Mouse (Mus musculus): ENCODE measurements at regions not wholly inside any gene's neighbourhood (a gene's known extent, or its start where the extent isn't known, plus 50 kb on each side); places are given as distances from the start of the nearest gene placed in this dataset.

DNA sequence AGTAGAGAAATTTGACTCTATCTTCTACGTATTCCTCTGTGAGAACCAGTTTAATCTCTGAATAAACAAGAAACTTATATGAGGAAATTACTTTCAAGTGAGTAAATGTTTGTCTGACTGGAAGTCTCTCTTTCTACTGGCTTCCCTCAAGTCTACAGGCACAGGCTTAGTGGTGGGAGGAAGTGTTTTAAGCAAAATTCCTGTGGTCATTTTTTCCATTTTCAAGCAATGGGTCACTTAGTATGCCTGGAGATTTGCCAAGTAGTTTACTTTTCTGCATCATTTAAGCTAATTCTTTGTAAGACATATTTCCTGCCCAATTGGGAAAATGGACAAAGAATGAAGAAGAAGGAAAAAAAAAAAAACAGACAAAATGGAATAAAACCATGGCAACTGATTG, 632.9 kb downstream of the Slc22a22 start:
- TF ChIP-seq CHD1 (IDR thresholded peaks at IDR 0.05; ENCODE audit: low read depth, low read length) (no peak), KAT2A (IDR thresholded peaks at IDR 0.05; ENCODE audit: insufficient replicate concordance, low read length) (no peak), MEF2A (IDR thresholded peaks at IDR 0.05; ENCODE audit: borderline replicate concordance, low read depth, low read length) (no peak), ZMIZ1 (IDR thresholded peaks at IDR 0.05; ENCODE audit: low read depth, low read length) (no peak), MYC (IDR thresholded peaks at IDR 0.05; ENCODE audit: low read depth, low read length) (no peak)
- Histone ChIP-seq H3K9ac (ENCODE audit: insufficient read depth, low read depth) (no peak overlapping the region), H3K9me3 (replicated peaks; ENCODE audit: low read length) (no peaks in the 10 kb centered on the region), H3K27ac (ENCODE audit: insufficient read depth, low read depth) (no peak overlapping the region), H3K4me2 (ENCODE audit: insufficient read depth, low read depth, poor library complexity, severe bottlenecking) (no peak overlapping the region), H3K36me3 (replicated peaks in 1 of 2; ENCODE audit: control insufficient read depth in 1 of 2, insufficient read depth in 1 of 2, low read length in 1 of 2) (no peaks in the 10 kb centered on the region), H3K4me1 (ENCODE audit: control insufficient read depth in 1 of 2, insufficient read depth in 2 of 2) (no peaks in the 10 kb centered on the region), H3K27me3 (replicated peaks) (no peaks in the 10 kb centered on the region), H3K79me2 (replicated peaks; ENCODE audit: control insufficient read depth, extremely low read depth, insufficient read depth, poor library complexity, severe bottlenecking) (no peaks in the 10 kb centered on the region), H3K4me3 (replicated peaks in 1 of 3; ENCODE audit: low read depth in 2 of 3, low read length in 2 of 3, poor library complexity in 1 of 3) (no peak overlapping the region)
- in situ Hi-C loops (cut with MboI; ENCODE audit: low pct_ligation_motif_present, low pct_unique_long_range_greater_than_20kb, low sequenced_read_pairs): no loop called here
- dilution Hi-C loops (cut with MboI; ENCODE audit: extremely low pct_ligation_motif_present, extremely low pct_unique_long_range_greater_than_20kb, low sequenced_read_pairs): no loop called here
- DNase-seq (ENCODE audit: extremely low read depth): no peak

GRCm38 (mm10) chr15:56841516-56841915, 635.9 kb downstream of the Slc22a22 start:
- Histone ChIP-seq H3K36me3 (replicated peaks in 1 of 2; ENCODE audit: control insufficient read depth in 1 of 2, insufficient read depth in 1 of 2, low read length in 1 of 2) (no peaks in the 10 kb centered on the region), H3K4me1 (ENCODE audit: control insufficient read depth in 1 of 2, insufficient read depth in 2 of 2) (no peaks in the 10 kb centered on the region), H3K27ac (ENCODE audit: insufficient read depth, low read depth) (no peak overlapping the region), H3K27me3 (replicated peaks) (no peaks in the 10 kb centered on the region), H3K79me2 (replicated peaks; ENCODE audit: control insufficient read depth, extremely low read depth, insufficient read depth, poor library complexity, severe bottlenecking) (no peaks in the 10 kb centered on the region), H3K4me3 (replicated peaks in 1 of 3; ENCODE audit: low read depth in 2 of 3, low read length in 2 of 3, poor library complexity in 1 of 3) (no peak overlapping the region), H3K9ac (ENCODE audit: insufficient read depth, low read depth) (no peak overlapping the region), H3K9me3 (replicated peaks; ENCODE audit: low read length) (no peaks in the 10 kb centered on the region), H3K4me2 (ENCODE audit: insufficient read depth, low read depth, poor library complexity, severe bottlenecking) (no peak overlapping the region)
- dilution Hi-C loops (cut with MboI; ENCODE audit: extremely low pct_ligation_motif_present, extremely low pct_unique_long_range_greater_than_20kb, low sequenced_read_pairs): no loop called here
- no peak for TF ChIP-seq HCFC1 (IDR thresholded peaks at IDR 0.05; ENCODE audit: low read depth, low read length)
- TF ChIP-seq TBP (conservative IDR thresholded peaks at IDR 0.05; ENCODE audit: low read depth, low read length): no peak
- no peak for TF ChIP-seq SIN3A (IDR thresholded peaks at IDR 0.05; ENCODE audit: low read length)
- TF ChIP-seq NRF1 (IDR thresholded peaks at IDR 0.05; ENCODE audit: low read depth, low read length): no peak
- no peak for TF ChIP-seq MEF2A (IDR thresholded peaks at IDR 0.05; ENCODE audit: borderline replicate concordance, low read depth, low read length)
- no peak for TF ChIP-seq ELF1 (IDR thresholded peaks at IDR 0.05; ENCODE audit: low read depth, low read length)
- TF ChIP-seq JUN (IDR thresholded peaks at IDR 0.05; ENCODE audit: insufficient read depth, low read depth, low read length): no peak
- TF ChIP-seq UBTF (IDR thresholded peaks at IDR 0.05; ENCODE audit: low read depth, low read length): no peak
- TF ChIP-seq ZMIZ1 (IDR thresholded peaks at IDR 0.05; ENCODE audit: low read depth, low read length): no peak
- no peak for TF ChIP-seq TCF12 (IDR thresholded peaks at IDR 0.05; ENCODE audit: low read depth, low read length)
- TF ChIP-seq POLR2AphosphoS2 (IDR thresholded peaks at IDR 0.05; ENCODE audit: low read depth, low read length): no peak
- TF ChIP-seq GABPA (IDR thresholded peaks at IDR 0.05; ENCODE audit: insufficient replicate concordance, low read depth, low read length): no peak
- TF ChIP-seq CHD2 (IDR thresholded peaks at IDR 0.05; ENCODE audit: low read length): no peak
- TF ChIP-seq ZC3H11A (IDR thresholded peaks at IDR 0.05; ENCODE audit: low read depth, low read length): no peak
- TF ChIP-seq ETS1 (conservative IDR thresholded peaks at IDR 0.05; ENCODE audit: low read depth, low read length): no peak
- TF ChIP-seq E2F4 (IDR thresholded peaks at IDR 0.05; ENCODE audit: insufficient replicate concordance, low read depth, low read length): no peak
- TF ChIP-seq MAFK (IDR thresholded peaks at IDR 0.05; ENCODE audit: insufficient replicate concordance, low read length): no peak
- no peak for TF ChIP-seq NELFE (IDR thresholded peaks at IDR 0.05; ENCODE audit: low read depth, low read length)
- no peak for TF ChIP-seq RAD21 (IDR thresholded peaks at IDR 0.05; ENCODE audit: low read depth, low read length)
- no peak for DNase-seq (ENCODE audit: extremely low read depth)
- in situ Hi-C loops (cut with MboI; ENCODE audit: low pct_ligation_motif_present, low pct_unique_long_range_greater_than_20kb, low sequenced_read_pairs): no loop called here
